Mouse (Mus musculus): ENCODE results near the gene Setd1a. TPM values are rescaled to one million over a fixed set of nuclear protein-coding genes. Genes with fewer than 3 reads are reported as not detected.

Setd1a gene
- polyA plus RNA-seq, 1 experiment from 2014 or later, result 16.5 TPM

DNA sequence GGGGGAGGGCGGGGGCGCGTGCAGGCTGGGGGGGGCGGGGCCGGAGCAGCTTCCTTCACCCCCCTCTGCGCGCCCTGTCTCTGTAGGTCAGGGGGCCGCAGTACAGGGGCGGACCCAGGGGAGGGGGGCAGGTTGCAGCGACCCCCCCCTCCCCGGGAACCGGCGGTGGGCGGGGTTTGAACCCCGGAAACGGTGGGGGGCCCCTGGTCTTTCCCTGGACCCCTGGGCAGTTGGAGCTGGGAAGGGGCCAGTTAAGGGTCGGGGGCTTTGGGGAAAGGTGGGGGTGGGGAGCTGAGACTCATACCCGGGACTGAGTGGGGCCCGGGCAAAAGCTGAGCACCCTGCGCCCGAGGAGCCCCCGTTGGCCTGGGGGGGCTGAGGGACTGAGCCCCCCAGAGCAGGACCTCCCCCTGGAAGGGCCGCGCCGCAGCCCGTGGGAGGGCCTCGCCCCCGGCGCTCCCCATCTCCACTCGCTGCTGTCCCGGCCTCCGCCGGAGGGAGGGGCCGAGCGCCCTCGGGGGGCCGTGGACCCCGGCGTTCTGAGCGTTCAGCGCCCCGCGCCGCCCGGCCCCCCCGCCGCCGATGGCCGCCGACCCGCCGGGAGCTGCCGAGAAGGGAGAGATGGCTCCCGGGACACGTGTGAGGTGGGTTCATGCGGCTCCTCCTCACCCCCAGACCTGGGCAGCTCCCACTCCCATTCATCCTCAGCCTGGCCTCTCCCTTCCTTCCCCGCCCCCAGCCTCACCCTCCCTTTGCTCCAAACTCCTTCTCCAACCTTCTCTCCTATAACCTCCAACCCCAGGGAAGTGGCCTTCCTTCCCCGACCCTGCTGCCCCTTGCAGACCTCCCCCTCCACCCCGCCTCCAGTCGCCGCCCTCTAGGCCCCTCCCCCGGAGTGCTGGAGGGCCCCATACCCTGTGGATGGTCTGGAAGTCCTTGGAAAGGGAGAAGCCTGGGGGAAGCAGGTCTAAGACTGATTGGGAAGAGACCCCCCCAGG is 29.7 kb upstream of the Setd1a start:
- 0% methylated on average over 32 of the region's 62 CpGs for WGBS
- Histone ChIP-seq H3K27me3 (ENCODE audit: control insufficient read depth, insufficient read depth, low read length) (no peaks in the 10 kb centered on the region), H3K27ac (replicated peaks in 1 of 2; ENCODE audit: control insufficient read depth in 1 of 2, insufficient read depth in 1 of 2, low read depth in 2 of 2, low read length in 2 of 2) (peak overlapping the region in 1 of 2 experiments; percentile 83; a peak in 2 of 4 replicates), H3K36me3 (ENCODE audit: control insufficient read depth, insufficient read depth, low read length) (peaks cover 37% of the 10 kb centered on the region), H3K9ac (ENCODE audit: low read length) (peak overlapping the region; percentile 85), H3K4me1 (ENCODE audit: control insufficient read depth in 2 of 2, insufficient read depth in 2 of 2, low read length in 2 of 2) (peaks cover 6 to 13% of the 10 kb centered on the region in 2 experiments), H3K9me3 (ENCODE audit: control insufficient read depth, low read length) (no peaks in the 10 kb centered on the region), H3K4me2 (ENCODE audit: low read length) (peak overlapping the region; percentile 96), H3K4me3 (ENCODE audit: control insufficient read depth in 1 of 2, insufficient read depth in 1 of 2, low read depth in 1 of 2, low read length in 2 of 2) (peak overlapping the region; percentile 73 to 78)
- ATAC-seq (ENCODE audit: insufficient number of reproducible peaks, insufficient read depth, low FRiP score, low read depth), result peak; percentile 5

DNA sequence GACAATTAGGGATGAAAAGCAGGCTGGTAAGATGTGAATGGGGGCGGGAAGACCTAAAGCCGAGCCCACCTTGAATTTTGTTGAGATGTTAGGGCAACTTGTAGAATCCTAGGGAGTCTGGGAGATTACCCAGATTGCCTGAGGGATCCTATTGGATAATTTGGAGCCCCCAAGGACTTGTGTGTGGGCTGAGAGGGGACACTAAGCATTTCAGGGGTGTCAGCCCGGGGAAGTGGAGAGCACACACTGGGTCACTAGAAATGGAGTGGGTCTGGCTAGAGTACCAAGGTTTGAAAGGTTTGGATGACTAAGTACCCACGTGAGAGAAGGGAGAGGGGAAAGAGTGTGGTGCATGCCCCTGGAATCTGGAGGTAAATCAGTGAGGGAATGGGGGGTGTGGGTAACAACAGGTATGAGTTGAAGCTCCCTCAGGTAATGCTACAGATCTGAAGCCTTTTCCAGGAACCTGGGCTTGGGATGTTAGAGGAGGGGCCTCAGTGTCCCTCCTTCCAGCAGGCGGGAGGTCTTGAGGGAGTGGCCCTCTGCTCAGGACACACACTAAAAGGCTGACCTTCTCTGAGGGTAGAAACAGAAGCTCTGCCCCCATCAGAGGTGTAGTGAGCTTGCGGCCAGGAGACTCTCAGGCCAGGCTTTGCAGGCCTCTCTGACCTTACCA is 28.8 kb upstream of the Setd1a start:
- ATAC-seq (ENCODE audit: insufficient number of reproducible peaks, insufficient read depth, low FRiP score, low read depth), result no peak
- H3K9ac ChIP-seq (ENCODE audit: low read length), result peak overlapping the region; percentile 85
- peaks cover 45% of the 10 kb centered on the region for H3K36me3 ChIP-seq (ENCODE audit: control insufficient read depth, insufficient read depth, low read length)
- H3K4me1 ChIP-seq (ENCODE audit: control insufficient read depth in 2 of 2, insufficient read depth in 2 of 2, low read length in 2 of 2), result peaks cover 6 to 13% of the 10 kb centered on the region in 2 experiments
- H3K4me3 ChIP-seq (ENCODE audit: control insufficient read depth in 1 of 2, insufficient read depth in 1 of 2, low read depth in 1 of 2, low read length in 2 of 2), result peak overlapping the region; percentile 73 to 78
- H3K4me2 ChIP-seq (ENCODE audit: low read length), result peak overlapping the region; percentile 96
- 62% methylated on average over 6 of the region's 6 CpGs for whole genome bisulfite sequencing
- no peaks in the 10 kb centered on the region for H3K27me3 ChIP-seq (ENCODE audit: control insufficient read depth, insufficient read depth, low read length)
- H3K27ac ChIP-seq (replicated peaks in 1 of 2; ENCODE audit: control insufficient read depth in 1 of 2, insufficient read depth in 1 of 2, low read depth in 2 of 2, low read length in 2 of 2), result 0 out of 4 replicates have a peak overlapping the region, but pooled peaks of 1 of the 2 experiments have one; percentile 83
- no peaks in the 10 kb centered on the region for H3K9me3 ChIP-seq (ENCODE audit: control insufficient read depth, low read length)

DNA sequence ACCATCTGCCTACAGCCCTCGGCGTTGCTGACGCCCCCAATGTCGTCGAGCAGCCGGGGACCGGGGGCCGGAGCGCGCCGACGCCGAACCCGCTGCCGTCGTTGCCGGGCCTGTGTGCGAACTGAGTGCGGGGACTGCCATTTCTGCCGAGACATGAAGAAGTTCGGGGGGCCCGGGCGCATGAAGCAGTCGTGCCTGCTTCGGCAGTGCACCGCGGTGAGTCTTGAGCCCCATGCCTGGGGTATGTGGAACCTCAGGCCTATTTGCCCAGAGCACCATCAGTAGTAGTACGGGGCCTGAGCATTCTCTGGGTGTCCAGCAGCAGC is 28.3 kb upstream of the Setd1a start:
- Histone ChIP-seq H3K4me1 (ENCODE audit: control insufficient read depth in 2 of 2, insufficient read depth in 2 of 2, low read length in 2 of 2) (peaks cover 6 to 13% of the 10 kb centered on the region in 2 experiments), H3K9ac (ENCODE audit: low read length) (no peak overlapping the region), H3K27me3 (ENCODE audit: control insufficient read depth, insufficient read depth, low read length) (no peaks in the 10 kb centered on the region), H3K27ac (replicated peaks in 1 of 2; ENCODE audit: control insufficient read depth in 1 of 2, insufficient read depth in 1 of 2, low read depth in 2 of 2, low read length in 2 of 2) (no peak overlapping the region), H3K9me3 (ENCODE audit: control insufficient read depth, low read length) (no peaks in the 10 kb centered on the region), H3K4me2 (ENCODE audit: low read length) (no peak overlapping the region), H3K4me3 (ENCODE audit: control insufficient read depth in 1 of 2, insufficient read depth in 1 of 2, low read depth in 1 of 2, low read length in 2 of 2) (no peak overlapping the region), H3K36me3 (ENCODE audit: control insufficient read depth, insufficient read depth, low read length) (peaks cover 50% of the 10 kb centered on the region)
- 92% methylated on average over 28 of the region's 28 CpGs for WGBS
- no peak for ATAC-seq (ENCODE audit: insufficient number of reproducible peaks, insufficient read depth, low FRiP score, low read depth)

DNA sequence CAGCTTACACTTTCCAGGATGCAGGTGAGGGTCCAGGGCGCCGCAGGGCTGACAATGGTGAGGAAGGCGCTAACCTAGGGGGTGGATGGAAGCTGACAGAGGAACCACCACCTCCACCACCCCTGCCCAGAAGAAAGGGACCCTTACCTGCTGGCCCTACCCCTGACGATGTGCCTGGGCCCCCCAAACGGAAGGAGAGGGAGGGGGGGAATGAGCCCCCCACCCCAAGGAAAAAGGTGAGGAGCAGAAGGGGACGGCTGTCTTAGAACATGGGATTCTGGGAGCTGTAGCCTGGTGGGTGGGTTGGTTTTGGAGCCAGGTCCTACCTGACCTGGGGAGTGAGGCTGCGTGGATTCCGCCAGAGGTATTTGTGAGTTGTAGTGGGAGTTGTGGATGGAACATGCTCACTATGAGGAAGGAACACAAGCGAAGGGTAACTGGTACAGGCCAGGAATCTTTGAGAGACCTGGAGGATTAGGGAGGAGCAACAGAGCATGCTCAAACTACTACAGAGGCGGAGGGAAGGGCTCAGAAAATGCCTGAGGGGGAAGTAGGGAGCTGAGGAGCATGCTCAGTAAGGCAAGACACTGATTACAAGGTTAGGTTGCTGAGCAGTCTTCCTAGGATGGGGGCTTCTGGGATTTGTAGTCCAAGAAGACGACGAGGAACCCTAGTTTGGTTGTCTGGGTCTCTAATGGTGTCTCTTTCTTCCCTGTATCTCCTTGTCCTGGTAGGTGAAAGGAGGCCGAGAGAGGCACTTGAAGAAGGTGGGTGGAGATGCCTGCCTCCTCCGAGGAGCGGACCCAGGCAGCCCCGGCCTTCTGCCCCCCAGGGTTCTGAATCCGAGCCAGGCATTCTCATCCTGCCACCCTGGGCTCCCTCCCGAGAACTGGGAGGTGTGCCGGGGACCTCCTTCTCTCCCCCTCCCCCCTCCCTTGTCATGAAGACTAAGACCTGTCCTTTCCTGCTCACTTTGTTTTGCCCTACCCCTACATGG is 26.0 kb upstream of the Setd1a start:
- Histone ChIP-seq H3K9ac (ENCODE audit: low read length) (no peak overlapping the region), H3K27ac (replicated peaks in 1 of 2; ENCODE audit: control insufficient read depth in 1 of 2, insufficient read depth in 1 of 2, low read depth in 2 of 2, low read length in 2 of 2) (no peak overlapping the region), H3K9me3 (ENCODE audit: control insufficient read depth, low read length) (no peaks in the 10 kb centered on the region), H3K4me2 (ENCODE audit: low read length) (no peak overlapping the region), H3K36me3 (ENCODE audit: control insufficient read depth, insufficient read depth, low read length) (peaks cover 72% of the 10 kb centered on the region), H3K4me1 (ENCODE audit: control insufficient read depth in 2 of 2, insufficient read depth in 2 of 2, low read length in 2 of 2) (peaks cover 2 to 7% of the 10 kb centered on the region in 2 experiments; a peak in 3 of 4 replicates), H3K4me3 (ENCODE audit: control insufficient read depth in 1 of 2, insufficient read depth in 1 of 2, low read depth in 1 of 2, low read length in 2 of 2) (no peak overlapping the region), H3K27me3 (ENCODE audit: control insufficient read depth, insufficient read depth, low read length) (no peaks in the 10 kb centered on the region)
- ATAC-seq (ENCODE audit: insufficient number of reproducible peaks, insufficient read depth, low FRiP score, low read depth), result no peak
- 91% methylated on average over 19 of the region's 19 CpGs for WGBS

DNA sequence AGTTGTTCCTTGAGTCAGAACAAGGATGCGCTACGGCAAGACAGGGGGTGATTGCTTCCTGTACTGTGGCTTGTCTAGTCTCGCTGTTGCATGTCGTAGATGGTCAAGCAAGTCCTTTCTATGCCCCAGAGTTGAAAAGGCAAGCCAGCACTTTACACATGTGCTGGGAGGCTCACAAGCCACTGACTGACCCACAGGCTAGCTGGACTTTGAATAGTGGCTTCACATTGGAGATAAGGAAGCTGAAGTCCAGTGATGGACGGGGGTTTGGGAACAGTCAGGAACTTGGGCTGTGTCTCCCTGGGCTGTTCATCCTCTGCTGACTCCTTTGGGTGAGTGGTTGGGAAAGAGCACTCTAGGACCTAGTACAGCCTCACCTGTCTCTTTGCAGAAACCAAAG is 24.9 kb upstream of the Setd1a start:
- Histone ChIP-seq H3K27ac (replicated peaks in 1 of 2; ENCODE audit: control insufficient read depth in 1 of 2, insufficient read depth in 1 of 2, low read depth in 2 of 2, low read length in 2 of 2) (no peak overlapping the region), H3K4me1 (ENCODE audit: control insufficient read depth in 2 of 2, insufficient read depth in 2 of 2, low read length in 2 of 2) (peaks cover 2 to 7% of the 10 kb centered on the region in 2 experiments; a peak in 3 of 4 replicates), H3K9me3 (ENCODE audit: control insufficient read depth, low read length) (no peaks in the 10 kb centered on the region), H3K9ac (ENCODE audit: low read length) (no peak overlapping the region), H3K27me3 (ENCODE audit: control insufficient read depth, insufficient read depth, low read length) (no peaks in the 10 kb centered on the region), H3K4me2 (ENCODE audit: low read length) (no peak overlapping the region), H3K4me3 (ENCODE audit: control insufficient read depth in 1 of 2, insufficient read depth in 1 of 2, low read depth in 1 of 2, low read length in 2 of 2) (no peak overlapping the region), H3K36me3 (ENCODE audit: control insufficient read depth, insufficient read depth, low read length) (peaks cover 76% of the 10 kb centered on the region)
- 87% methylated on average over 5 of the region's 5 CpGs for WGBS
- no peak for ATAC-seq (ENCODE audit: insufficient number of reproducible peaks, insufficient read depth, low FRiP score, low read depth)

DNA sequence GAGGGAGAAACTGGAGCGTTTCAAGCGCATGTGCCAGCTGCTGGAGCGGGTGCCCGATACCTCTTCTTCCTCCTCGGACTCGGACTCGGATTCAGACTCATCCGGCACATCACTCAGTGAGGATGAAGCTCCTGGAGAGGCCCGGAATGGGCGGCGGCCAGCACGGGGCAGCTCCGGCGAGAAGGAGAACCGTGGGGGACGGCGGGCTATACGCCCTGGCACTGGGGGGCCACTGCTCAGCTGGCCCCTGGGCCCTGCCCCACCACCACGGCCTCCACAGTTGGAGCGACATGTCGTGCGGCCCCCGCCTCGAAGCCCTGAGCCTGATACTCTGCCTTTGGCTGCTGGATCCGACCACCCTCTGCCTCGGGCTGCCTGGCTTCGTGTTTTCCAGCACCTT is 24.4 kb upstream of the Setd1a start:
- no peak for ATAC-seq (ENCODE audit: insufficient number of reproducible peaks, insufficient read depth, low FRiP score, low read depth)
- Histone ChIP-seq H3K36me3 (ENCODE audit: control insufficient read depth, insufficient read depth, low read length) (peaks cover 80% of the 10 kb centered on the region), H3K4me2 (ENCODE audit: low read length) (no peak overlapping the region), H3K4me1 (ENCODE audit: control insufficient read depth in 2 of 2, insufficient read depth in 2 of 2, low read length in 2 of 2) (peaks cover 2 to 6% of the 10 kb centered on the region in 2 experiments; a peak in 3 of 4 replicates), H3K9me3 (ENCODE audit: control insufficient read depth, low read length) (no peaks in the 10 kb centered on the region), H3K4me3 (ENCODE audit: control insufficient read depth in 1 of 2, insufficient read depth in 1 of 2, low read depth in 1 of 2, low read length in 2 of 2) (no peak overlapping the region), H3K9ac (ENCODE audit: low read length) (no peak overlapping the region), H3K27ac (replicated peaks in 1 of 2; ENCODE audit: control insufficient read depth in 1 of 2, insufficient read depth in 1 of 2, low read depth in 2 of 2, low read length in 2 of 2) (no peak overlapping the region), H3K27me3 (ENCODE audit: control insufficient read depth, insufficient read depth, low read length) (no peaks in the 10 kb centered on the region)
- 96% methylated on average over 27 of the region's 27 CpGs for WGBS

DNA sequence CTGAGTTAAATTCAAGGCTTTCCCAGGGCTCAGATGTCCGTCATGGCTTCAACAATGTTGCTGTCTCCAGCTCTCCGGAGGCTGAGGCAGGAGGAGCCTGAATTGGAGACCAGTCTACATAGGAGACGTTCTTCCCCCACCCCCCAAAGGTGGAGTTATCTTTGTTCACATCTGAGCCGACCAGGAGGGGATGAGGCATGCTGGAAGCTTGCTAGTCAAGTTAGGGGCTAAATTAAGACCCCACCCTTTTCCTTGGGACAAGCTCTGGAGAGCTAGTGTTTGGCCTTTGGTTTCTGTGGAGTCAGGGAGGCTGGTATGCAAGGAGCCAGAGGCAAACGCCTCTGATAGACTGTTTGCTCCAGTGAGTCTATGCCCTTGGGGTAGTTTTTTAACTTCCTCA is 23.3 kb upstream of the Setd1a start:
- Histone ChIP-seq H3K9ac (ENCODE audit: low read length) (no peak overlapping the region), H3K27me3 (ENCODE audit: control insufficient read depth, insufficient read depth, low read length) (no peaks in the 10 kb centered on the region), H3K36me3 (ENCODE audit: control insufficient read depth, insufficient read depth, low read length) (peaks cover 88% of the 10 kb centered on the region)

More for the DNA sequence above, 23.3 kb upstream of the Setd1a start:
- Histone ChIP-seq H3K9me3 (ENCODE audit: control insufficient read depth, low read length) (no peaks in the 10 kb centered on the region), H3K4me2 (ENCODE audit: low read length) (no peak overlapping the region), H3K27ac (replicated peaks in 1 of 2; ENCODE audit: control insufficient read depth in 1 of 2, insufficient read depth in 1 of 2, low read depth in 2 of 2, low read length in 2 of 2) (no peak overlapping the region), H3K4me3 (ENCODE audit: control insufficient read depth in 1 of 2, insufficient read depth in 1 of 2, low read depth in 1 of 2, low read length in 2 of 2) (no peak overlapping the region), H3K4me1 (ENCODE audit: control insufficient read depth in 2 of 2, insufficient read depth in 2 of 2, low read length in 2 of 2) (no peaks in the 10 kb centered on the region)
- 75% methylated on average over 5 of the region's 5 CpGs for whole genome bisulfite sequencing
- no peak for ATAC-seq (ENCODE audit: insufficient number of reproducible peaks, insufficient read depth, low FRiP score, low read depth)

Data from heart, embryonic 14.5 days (tissue).